Mouse (Mus musculus): ENCODE results near the gene Chst13.

The Chst13 gene

GRCm38 (mm10) chr6:90319475-90320191, 5.4 kb downstream of the Chst13 start:
- no peak for DNase-seq (ENCODE audit: low spot score)

- DNase-seq (ENCODE audit: low spot score) = no peak
Measured at GRCm38 (mm10) chr6:90319019-90319418, 6.0 kb downstream of the Chst13 start.

- no peak for DNase-seq (ENCODE audit: low spot score)
Measured at GRCm38 (mm10) chr6:90317510-90318258, 7.3 kb downstream of the Chst13 start.

GRCm38 (mm10) chr6:90315961-90316360, 9.0 kb downstream of the Chst13 start:
- no peak for DNase-seq (ENCODE audit: low spot score)

- DNase-seq (ENCODE audit: low spot score) = no peak
Measured at GRCm38 (mm10) chr6:90308839-90309778, 15.9 kb downstream of the Chst13 start.

- DNase-seq (ENCODE audit: low spot score) = no peak
Measured at GRCm38 (mm10) chr6:90306315-90306975, 18.5 kb downstream of the Chst13 start.

- DNase-seq (ENCODE audit: low spot score) = no peak
Measured at GRCm38 (mm10) chr6:90300919-90301318, 24.1 kb downstream of the Chst13 start, which contains the start of gene BC048671. TSS of gene BC048671 (plus strand) at chr6:90301219.

- DNase-seq (ENCODE audit: low spot score) = no peak
Measured at GRCm38 (mm10) chr6:90288265-90288664, 36.7 kb downstream of the Chst13 start.
